Mouse (Mus musculus): ENCODE data around the gene S1pr4. TPM values are rescaled to one million over a fixed set of nuclear protein-coding genes. Genes with fewer than 3 reads are reported as not detected.

Gene S1pr4
- polyA plus RNA-seq, 1 experiment from 2014 or later = 1.0 TPM

DNA sequence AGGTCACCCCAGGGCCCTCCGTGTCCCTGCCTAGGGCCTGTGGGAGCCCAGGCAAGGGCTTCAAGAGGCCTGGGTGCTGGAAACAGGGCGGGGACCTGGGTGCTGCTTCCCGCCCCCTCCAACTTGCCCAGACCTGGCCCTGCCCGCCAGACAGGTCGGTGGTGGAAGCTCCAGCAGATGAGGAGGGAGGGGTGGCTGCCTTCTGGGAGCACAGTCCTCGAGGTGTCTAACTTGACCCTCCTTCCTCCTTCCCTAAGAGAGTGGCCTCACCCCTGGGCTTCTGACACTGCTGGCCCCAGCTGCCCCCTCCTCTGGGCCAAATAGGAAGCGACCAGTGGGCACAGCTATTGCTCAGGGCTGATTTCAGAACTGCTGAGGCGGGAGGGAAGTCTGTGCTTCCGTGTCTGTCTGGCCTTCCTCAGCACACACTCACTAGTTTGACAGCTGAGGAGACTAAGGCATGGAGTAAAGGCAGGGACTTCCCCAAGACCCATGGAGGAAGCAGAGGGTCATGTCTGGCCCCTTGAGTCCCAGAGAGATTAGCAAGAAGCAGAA is 24.2 kb upstream of the S1pr4 start, which contains the start of gene Gna15:
Gna15 (minus strand) TSS at position 175 of the 555 bp plus-strand sequence.
- DNase-seq (ENCODE audit: low spot score) = no peak
- no peaks in the 10 kb centered on the region for H3K4me1 ChIP-seq (replicated peaks; ENCODE audit: control insufficient read depth, insufficient read depth)
- peak within 1 kb of the TSS; percentile 85 for H3K27ac ChIP-seq (replicated peaks)
- H3K4me2 ChIP-seq (replicated peaks; ENCODE audit: low read depth) = peak within 1 kb of the TSS; percentile 39; the same call in 1 of the 2 replicates
- H3K27me3 ChIP-seq (ENCODE audit: control insufficient read depth, insufficient read depth, low read length) = no peaks in the 10 kb centered on the region
- H3K9me3 ChIP-seq (ENCODE audit: control insufficient read depth, low read length) = no peaks in the 10 kb centered on the region
- H3K9ac ChIP-seq (ENCODE audit: low read length) = peak within 1 kb of the TSS; percentile 59
- 0 out of 2 replicates have a peak, but pooled peaks cover under 1% of the 10 kb centered on the region for H3K36me3 ChIP-seq (ENCODE audit: control insufficient read depth, insufficient read depth, low read length)
- ATAC-seq (ENCODE audit: low FRiP score, low TSS enrichment) = peak; percentile 62; the same call in 1 of the 2 replicates
- WGBS = 26% methylated on average over 9 of the region's 9 CpGs
- peak within 1 kb of the TSS; percentile 29 for H3K4me3 ChIP-seq (ENCODE audit: low read depth, low read length)
- TF ChIP-seq CTCF (IDR thresholded peaks at IDR 0.05; ENCODE audit: low read depth) (no peak), EP300 (optimal IDR thresholded peaks at IDR 0.05) (no peak)

DNA sequence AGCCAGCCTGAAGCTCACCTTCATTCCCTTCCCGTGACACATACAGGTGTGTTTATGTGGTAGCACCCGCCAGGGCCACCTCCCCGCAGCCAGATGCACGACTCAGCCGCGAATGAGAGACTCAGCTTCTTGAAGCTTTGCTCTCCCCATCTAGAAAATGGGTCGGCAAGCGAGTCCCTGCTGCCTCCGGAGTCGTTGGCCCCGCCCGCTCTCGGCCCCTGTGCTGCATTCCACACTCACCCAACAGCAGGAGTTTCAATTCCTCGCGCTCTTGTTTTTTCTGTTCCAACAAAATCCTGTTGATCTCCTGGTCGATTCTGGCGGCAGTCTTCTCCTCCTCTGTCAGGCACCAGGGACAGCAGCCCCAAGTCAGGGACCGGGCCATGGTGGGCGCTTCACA is 23.6 kb upstream of the S1pr4 start:
- TF ChIP-seq EP300 (optimal IDR thresholded peaks at IDR 0.05) = no peak
- no peak for TF ChIP-seq CTCF (IDR thresholded peaks at IDR 0.05; ENCODE audit: low read depth)
- Histone ChIP-seq H3K36me3 (ENCODE audit: control insufficient read depth, insufficient read depth, low read length) (no peaks in the 10 kb centered on the region), H3K27ac (replicated peaks) (peak overlapping the region; percentile 85), H3K4me1 (replicated peaks; ENCODE audit: control insufficient read depth, insufficient read depth) (no peaks in the 10 kb centered on the region), H3K27me3 (ENCODE audit: control insufficient read depth, insufficient read depth, low read length) (no peaks in the 10 kb centered on the region), H3K9me3 (ENCODE audit: control insufficient read depth, low read length) (no peaks in the 10 kb centered on the region), H3K4me2 (replicated peaks; ENCODE audit: low read depth) (peak overlapping the region; percentile 39; the same call in 1 of the 2 replicates), H3K4me3 (ENCODE audit: low read depth, low read length) (peak overlapping the region; percentile 29), H3K9ac (ENCODE audit: low read length) (peak overlapping the region; percentile 59)
- ATAC-seq (ENCODE audit: low FRiP score, low TSS enrichment) = no peak
- 13% methylated on average over 19 of the region's 19 CpGs for WGBS
- no peak for DNase-seq (ENCODE audit: low spot score)

DNA sequence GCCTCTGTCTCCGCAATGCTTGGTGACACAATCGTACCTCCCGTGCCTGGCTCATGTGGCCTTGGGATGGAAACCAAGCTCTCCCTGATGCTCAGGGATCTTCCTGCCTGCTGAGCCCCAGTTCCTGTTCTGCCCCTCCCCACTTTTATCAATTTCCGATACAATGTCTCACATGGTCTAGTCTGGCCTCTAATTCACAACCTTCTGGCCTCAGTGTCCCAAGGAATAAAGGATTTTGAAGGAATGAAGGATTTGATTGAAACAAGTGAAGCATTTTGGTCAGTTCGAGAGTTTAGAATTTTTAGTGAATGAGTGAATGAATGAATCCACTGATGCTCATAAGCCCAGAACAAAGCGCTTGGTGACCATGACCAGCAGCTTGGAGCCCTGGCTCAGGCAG is 23.2 kb upstream of the S1pr4 start:
- H3K9ac ChIP-seq (ENCODE audit: low read length) = no peak overlapping the region
- TF ChIP-seq EP300 (optimal IDR thresholded peaks at IDR 0.05) = no peak
- no peak for TF ChIP-seq CTCF (IDR thresholded peaks at IDR 0.05; ENCODE audit: low read depth)
- peak overlapping the region; percentile 29 for H3K4me3 ChIP-seq (ENCODE audit: low read depth, low read length)
- no peaks in the 10 kb centered on the region for H3K9me3 ChIP-seq (ENCODE audit: control insufficient read depth, low read length)
- peak overlapping the region; percentile 39; the same call in 1 of the 2 replicates for H3K4me2 ChIP-seq (replicated peaks; ENCODE audit: low read depth)
- H3K36me3 ChIP-seq (ENCODE audit: control insufficient read depth, insufficient read depth, low read length) = no peaks in the 10 kb centered on the region
- DNase-seq (ENCODE audit: low spot score) = no peak
- no peaks in the 10 kb centered on the region for H3K27me3 ChIP-seq (ENCODE audit: control insufficient read depth, insufficient read depth, low read length)
- WGBS = 75% methylated on average over 6 of the region's 6 CpGs
- H3K4me1 ChIP-seq (replicated peaks; ENCODE audit: control insufficient read depth, insufficient read depth) = no peaks in the 10 kb centered on the region
- no peak for ATAC-seq (ENCODE audit: low FRiP score, low TSS enrichment)
- H3K27ac ChIP-seq (replicated peaks) = peak overlapping the region; percentile 85

DNA sequence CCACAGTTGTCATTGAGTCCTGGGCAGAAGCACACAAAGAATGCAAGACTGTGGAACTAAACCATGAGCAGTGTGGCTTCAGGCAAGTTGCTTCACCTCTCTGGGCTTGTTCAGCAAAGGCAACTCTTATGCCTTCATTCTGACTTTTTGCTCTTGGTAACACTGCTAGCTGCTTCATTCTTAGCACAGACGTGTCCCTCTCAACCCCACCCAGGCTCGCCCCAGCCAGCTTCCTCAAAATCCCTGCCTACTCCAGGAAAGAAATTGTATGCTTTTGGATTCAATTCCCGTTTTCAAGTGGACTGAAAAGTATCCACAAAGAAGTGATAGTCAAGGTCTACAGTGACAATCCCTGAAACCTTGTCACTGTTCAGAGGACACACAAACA is 20.0 kb upstream of the S1pr4 start:
- ATAC-seq (ENCODE audit: low FRiP score, low TSS enrichment) (no peak), DNase-seq (ENCODE audit: low spot score) (no peak)
- H3K4me3 ChIP-seq (ENCODE audit: low read depth, low read length) = no peak overlapping the region
- H3K9ac ChIP-seq (ENCODE audit: low read length) = no peak overlapping the region
- H3K4me1 ChIP-seq (replicated peaks; ENCODE audit: control insufficient read depth, insufficient read depth) = no peaks in the 10 kb centered on the region
- no peak overlapping the region for H3K4me2 ChIP-seq (replicated peaks; ENCODE audit: low read depth)
- H3K27ac ChIP-seq (replicated peaks) = no peak overlapping the region
- TF ChIP-seq EP300 (optimal IDR thresholded peaks at IDR 0.05) = no peak
- no peak for TF ChIP-seq CTCF (IDR thresholded peaks at IDR 0.05; ENCODE audit: low read depth)
- H3K36me3 ChIP-seq (ENCODE audit: control insufficient read depth, insufficient read depth, low read length) = no peaks in the 10 kb centered on the region
- WGBS = 51% methylated on average over 3 of the region's 3 CpGs
- no peaks in the 10 kb centered on the region for H3K27me3 ChIP-seq (ENCODE audit: control insufficient read depth, insufficient read depth, low read length)
- no peaks in the 10 kb centered on the region for H3K9me3 ChIP-seq (ENCODE audit: control insufficient read depth, low read length)

DNA sequence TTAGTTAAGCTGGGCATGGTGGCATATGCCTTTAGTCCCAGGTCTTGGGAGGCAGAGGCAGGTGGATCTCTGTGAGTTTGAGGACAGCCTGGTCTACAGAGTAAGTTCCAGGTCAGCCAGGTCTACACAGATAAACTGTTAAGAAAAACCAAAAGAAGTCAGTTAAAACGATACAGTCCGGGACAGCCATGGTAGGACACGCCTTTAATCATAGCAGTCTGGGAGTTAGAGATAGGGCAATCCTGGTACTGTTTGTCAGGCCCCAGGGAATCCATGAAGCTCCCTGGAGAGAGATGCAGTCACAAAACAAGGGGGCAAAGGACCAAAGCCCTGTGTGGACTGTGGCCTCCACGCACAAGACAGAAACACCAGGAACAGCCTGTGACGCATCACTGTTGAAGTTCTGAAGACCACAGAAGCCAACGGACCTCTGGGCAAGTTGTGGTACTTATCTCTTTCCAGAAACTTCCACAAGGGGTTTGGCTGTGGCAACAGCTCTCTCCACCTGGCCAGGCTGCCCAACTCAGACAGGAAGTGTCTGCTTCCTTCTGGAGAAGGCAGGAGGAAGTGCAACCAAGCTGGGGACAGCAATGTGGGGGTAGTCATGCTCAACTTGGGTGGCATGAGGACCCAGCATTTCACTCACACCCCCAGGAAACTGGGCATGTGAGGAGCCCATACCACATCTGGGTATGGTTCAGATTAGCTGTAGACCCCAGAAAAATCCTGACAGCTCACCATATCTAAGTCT is 19.5 kb upstream of the S1pr4 start:
- WGBS = 74% methylated on average over 6 of the region's 6 CpGs

DNA sequence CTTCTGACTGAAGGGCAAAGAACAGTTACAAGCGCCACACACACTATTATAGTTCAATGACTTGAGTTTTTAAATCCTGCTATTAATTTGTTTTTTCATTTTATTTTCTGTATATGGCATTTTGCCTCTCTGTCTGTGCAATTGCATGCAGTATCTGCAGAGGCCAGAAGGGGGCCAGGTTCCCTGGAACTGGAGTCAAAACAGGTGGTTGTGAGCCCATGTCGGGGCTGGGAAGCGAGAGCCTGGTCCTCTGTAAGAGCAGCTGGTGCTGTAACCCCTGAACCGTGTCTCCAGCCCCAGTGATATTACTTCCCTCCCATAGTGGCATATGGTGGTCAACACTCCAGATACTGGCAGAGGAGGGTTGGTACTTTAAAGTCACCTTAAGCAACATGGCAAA is 18.6 kb upstream of the S1pr4 start:
- H3K27me3 ChIP-seq (ENCODE audit: control insufficient read depth, insufficient read depth, low read length) = no peaks in the 10 kb centered on the region
- H3K9me3 ChIP-seq (ENCODE audit: control insufficient read depth, low read length) = no peaks in the 10 kb centered on the region
- no peaks in the 10 kb centered on the region for H3K4me1 ChIP-seq (replicated peaks; ENCODE audit: control insufficient read depth, insufficient read depth)
- H3K9ac ChIP-seq (ENCODE audit: low read length) = no peak overlapping the region
- DNase-seq (ENCODE audit: low spot score) = peak; percentile 77
- TF ChIP-seq EP300 (optimal IDR thresholded peaks at IDR 0.05) (no peak), CTCF (IDR thresholded peaks at IDR 0.05; ENCODE audit: low read depth) (peak; percentile 81)
- H3K4me3 ChIP-seq (ENCODE audit: low read depth, low read length) = no peak overlapping the region
- no peaks in the 10 kb centered on the region for H3K36me3 ChIP-seq (ENCODE audit: control insufficient read depth, insufficient read depth, low read length)
- no peak overlapping the region for H3K27ac ChIP-seq (replicated peaks)
- WGBS = 15% methylated on average over 4 of the region's 4 CpGs
- ATAC-seq (ENCODE audit: low FRiP score, low TSS enrichment) = peak; percentile 48; the same call in 1 of the 2 replicates
- no peak overlapping the region for H3K4me2 ChIP-seq (replicated peaks; ENCODE audit: low read depth)

More for the DNA sequence above, 19.5 kb upstream of the S1pr4 start:
- DNase-seq (ENCODE audit: low spot score) (no peak), ATAC-seq (ENCODE audit: low FRiP score, low TSS enrichment) (no peak)
- Histone ChIP-seq H3K9ac (ENCODE audit: low read length) (no peak overlapping the region), H3K4me1 (replicated peaks; ENCODE audit: control insufficient read depth, insufficient read depth) (no peaks in the 10 kb centered on the region), H3K9me3 (ENCODE audit: control insufficient read depth, low read length) (no peaks in the 10 kb centered on the region), H3K27ac (replicated peaks) (no peak overlapping the region), H3K36me3 (ENCODE audit: control insufficient read depth, insufficient read depth, low read length) (no peaks in the 10 kb centered on the region), H3K27me3 (ENCODE audit: control insufficient read depth, insufficient read depth, low read length) (no peaks in the 10 kb centered on the region), H3K4me2 (replicated peaks; ENCODE audit: low read depth) (no peak overlapping the region), H3K4me3 (ENCODE audit: low read depth, low read length) (no peak overlapping the region)
- TF ChIP-seq CTCF (IDR thresholded peaks at IDR 0.05; ENCODE audit: low read depth) (no peak), EP300 (optimal IDR thresholded peaks at IDR 0.05) (no peak)
